Mouse (Mus musculus): ENCODE results near the gene Ing4.
"Not testable (repeated sequence)": the region's sequence is repeated elsewhere in the genome, so short reads cannot be mapped to it uniquely, and the experiment has no call there.

The Ing4 gene

DNA sequence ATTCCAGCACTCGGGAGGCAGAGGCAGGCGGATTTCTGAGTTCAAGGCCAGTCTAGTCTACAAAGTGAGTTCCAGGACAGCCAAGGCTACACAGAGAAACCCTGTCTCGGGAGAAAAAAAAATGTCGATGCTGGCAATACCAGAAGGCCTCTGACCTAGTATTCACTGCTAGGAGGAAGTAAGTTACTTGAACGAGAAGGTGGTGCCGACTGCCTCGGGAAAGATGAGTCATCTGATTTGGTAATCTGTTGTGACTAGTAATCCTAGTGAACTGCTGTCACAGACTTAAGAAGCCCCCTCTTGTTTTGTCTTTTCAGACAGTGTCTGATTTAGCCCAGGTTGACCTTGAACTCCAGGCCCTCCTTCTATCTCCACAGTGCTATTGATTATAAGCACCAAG lies 1.5 kb downstream of the Ing4 start:
- DNase-seq (ENCODE audit: low read depth, low spot score): no peak

DNA sequence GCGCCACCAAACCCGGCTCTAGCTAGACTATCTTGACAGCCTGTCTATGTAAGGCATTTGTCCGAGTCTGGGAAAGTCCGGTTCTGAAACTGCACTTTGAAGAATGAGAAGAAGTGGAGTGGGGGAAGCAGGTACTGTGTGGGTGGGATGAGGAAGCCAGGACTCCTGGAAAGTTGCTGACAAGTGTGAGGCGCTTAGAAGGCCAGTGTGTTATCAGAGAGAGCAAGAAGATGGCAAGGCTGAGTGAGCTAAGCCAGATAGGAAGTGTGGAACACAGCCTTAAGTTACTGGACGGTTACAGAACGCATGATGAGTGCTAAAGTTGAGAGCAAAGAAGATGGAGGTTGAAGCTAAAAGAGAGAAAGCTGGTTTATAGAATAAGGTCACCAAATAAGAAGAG lies 2.5 kb downstream of the Ing4 start:
- no peak for DNase-seq (ENCODE audit: low read depth, low spot score)

DNA sequence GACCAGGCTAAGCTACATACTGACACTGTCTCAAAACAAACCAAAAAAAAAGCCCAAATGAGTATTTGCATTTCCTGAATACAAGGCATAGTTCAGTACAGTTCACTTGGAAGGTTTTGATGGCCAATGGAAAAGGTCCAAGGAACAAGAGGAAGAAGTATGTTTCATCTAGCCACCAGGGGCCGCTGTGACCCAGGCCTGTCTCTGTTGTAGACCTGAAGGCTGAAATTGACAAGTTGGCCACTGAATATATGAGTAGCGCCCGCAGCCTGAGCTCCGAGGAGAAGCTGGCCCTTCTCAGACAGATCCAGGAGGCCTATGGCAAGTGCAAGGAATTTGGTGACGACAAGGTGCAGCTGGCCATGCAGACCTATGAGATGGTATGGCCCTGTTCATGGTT lies 7.1 kb downstream of the Ing4 start:
- DNase-seq (ENCODE audit: low read depth, low spot score): peak; percentile 51

DNA sequence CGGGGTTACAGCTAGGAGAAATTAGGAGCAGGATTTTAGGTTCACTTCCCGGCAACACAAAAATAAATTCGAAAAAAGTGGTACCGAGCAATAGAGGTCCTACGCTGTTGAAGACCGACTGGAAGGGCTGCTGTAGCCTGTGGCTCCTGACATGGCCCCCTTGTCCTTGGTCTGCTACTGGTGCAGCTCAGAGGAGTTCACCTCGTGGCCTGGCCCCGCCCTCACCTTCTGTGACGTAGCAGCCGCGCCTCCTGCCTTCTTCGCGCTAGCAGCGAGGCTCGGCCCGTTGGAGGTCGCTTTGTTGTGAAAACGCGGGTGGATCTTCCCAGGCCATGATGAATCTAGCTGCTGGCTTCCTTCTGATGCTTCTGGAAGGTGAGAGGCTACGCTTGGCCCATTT lies 10.1 kb downstream of the Ing4 start, which contains the start of gene Acrbp:
Acrbp (plus strand) TSS at position 12 of the 400 bp plus-strand sequence.
- no peak for DNase-seq (ENCODE audit: low read depth, low spot score)

DNA sequence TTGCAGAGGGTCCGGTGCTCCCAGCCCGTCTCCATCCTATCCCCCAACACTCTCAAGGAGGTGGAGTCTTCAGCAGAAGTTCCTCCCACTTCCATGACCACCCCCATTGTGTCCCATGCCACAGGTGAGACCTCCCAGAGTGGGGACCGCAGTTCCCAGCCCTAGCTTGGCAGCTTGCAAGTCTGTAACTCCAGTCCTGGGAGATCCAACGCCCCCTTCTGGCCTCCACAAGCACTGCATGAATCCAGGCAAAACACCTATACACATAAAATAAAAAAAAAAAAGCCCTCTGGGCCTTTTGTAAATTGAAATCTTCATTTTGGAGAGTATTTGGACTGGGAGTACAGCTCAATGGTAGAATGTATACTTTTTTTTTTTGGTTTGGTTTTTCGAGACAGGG lies 11.7 kb downstream of the Ing4 start:
- no peak for DNase-seq (ENCODE audit: low read depth, low spot score)

DNA sequence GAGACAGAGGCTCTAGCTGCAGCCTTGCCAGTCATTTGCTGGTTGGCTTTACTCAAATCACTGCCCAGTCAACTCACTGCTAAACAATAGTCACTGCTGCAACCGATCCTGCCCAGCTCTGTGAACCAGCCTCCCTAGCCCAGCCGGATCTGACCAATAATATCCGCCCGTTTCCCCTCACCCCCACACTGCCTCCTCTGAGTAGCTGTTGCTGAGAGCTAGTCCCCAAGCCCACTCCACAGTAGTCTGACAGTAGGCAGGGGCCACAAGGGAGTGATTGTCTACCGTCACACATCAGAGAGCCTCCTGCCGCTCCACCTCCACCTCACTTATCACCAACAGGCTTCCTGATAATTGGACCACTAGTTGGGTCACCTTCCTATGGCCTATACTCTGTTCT lies 21.9 kb downstream of the Ing4 start:
- DNase-seq (ENCODE audit: low read depth, low spot score): no peak

DNA sequence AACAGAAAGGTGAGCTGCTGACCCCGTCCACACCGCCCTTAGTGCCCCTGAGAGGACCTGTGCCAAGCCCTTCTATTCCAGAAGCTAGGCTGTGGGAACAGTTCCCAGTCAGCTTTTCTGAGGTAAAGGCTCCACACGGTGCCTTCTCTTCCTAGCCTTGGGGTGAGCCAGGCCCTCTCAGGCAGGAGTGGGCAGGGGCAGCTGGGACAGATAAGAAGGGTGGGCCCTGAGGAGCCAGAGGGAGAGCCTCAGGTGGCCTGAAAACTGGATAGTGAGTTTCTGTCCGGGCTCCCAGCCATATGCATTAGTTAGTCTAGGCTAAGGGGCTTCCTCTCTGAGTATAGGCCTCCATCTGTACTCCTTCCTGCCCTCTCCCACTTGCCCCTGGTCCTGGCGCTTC lies 23.0 kb downstream of the Ing4 start:
- no peak for DNase-seq (ENCODE audit: low read depth, low spot score)

DNA sequence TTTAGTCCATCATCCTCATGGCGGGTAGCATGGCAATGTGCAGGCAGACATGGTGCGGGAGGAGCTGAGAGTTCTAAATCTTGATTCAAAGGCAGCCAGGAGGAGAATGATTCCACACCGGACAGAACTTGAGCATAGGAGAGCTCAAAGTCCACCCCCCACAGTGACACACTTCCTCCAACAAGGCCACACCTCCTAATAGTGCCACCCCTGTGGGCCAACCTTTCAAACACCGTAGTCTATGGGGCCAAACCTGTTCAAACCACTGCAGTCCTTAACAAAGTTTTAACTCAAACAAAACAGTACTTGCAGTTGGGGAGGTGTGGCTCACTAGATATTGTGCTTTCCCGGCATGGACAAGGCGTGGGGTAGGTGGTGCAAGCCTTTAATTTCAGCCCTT lies 24.3 kb downstream of the Ing4 start:
- no peak for DNase-seq (ENCODE audit: low read depth, low spot score)

DNA sequence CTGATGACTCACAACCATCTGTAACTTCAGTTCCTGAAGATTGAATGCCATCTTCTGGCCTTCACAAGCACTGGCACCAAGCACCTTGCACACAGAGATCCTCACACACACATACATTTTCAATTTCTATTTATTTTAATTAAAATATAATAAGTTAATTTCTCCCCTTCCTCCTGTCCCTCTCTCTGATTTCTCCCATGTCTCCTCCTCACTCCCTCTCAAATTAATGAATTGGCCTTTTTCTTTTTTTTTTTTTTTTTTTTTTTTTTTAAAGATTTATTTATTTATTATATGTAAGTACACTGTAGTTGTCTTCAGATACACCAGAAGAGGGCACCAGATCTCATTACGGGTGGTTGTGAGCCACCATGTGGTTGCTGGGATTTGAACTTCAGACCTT lies 25.7 kb downstream of the Ing4 start:
- not testable (repeated sequence) for DNase-seq (ENCODE audit: low read depth, low spot score)

DNA sequence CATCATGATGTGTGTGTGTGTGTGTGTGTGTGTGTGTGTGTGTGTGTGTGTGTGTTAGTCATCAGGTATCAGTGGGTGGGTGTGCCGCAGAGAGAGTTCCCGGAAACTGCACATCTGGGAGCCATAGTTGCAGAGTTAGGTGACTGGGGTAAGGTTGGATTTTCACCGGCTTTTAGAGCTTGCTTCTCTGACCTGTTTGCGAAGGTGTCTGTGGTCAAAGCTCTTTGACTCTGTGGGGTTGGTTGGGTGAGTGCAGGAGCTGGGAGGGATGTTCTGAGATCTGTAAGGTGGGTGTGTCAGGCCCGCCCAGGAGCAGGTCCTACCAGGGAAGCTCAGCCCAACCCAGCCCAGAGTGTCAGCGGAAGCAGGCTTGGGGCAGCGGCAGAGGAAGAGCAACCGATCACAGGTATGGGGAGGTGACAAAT lies 28.0 kb downstream of the Ing4 start, which contains the start of gene Lpar5:
Lpar5 (plus strand) TSS at position 350 of the 425 bp plus-strand sequence.
- no peak for DNase-seq (ENCODE audit: low read depth, low spot score)

DNA sequence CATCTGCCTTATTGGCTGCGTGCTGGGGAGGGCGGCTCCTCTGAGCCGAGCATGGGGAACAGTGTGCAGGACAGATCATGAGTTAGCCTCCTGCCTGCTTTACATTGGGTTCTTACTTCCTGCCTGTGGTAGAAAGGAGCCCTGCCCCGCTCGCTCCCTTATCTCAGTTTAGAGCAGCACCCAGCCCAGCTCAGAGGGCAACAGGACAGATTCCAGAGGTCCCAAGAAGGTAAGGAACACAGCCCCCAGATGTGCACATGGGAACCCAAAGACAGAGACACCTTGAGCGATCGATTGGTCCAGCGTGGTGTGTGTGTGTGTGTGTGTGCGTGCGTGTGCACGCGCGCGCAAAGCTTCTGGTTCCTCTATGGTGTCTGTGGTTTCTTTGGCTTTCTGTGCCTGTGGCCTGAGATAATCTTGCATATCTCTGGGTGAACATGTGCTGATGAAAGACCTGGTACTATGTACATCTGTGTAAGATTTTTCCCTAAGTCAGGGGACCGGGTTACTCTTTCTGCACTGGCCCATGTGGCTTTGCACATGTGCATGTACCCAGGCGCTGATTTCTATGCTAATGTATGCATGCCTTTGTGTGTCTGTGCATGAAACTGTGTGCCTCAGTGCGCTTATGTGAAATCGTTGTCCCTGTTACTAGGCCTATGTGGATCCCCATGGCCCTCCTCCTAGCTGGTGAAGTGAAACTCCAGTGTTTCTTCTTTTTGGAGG lies 31.8 kb downstream of the Ing4 start:
- DNase-seq (ENCODE audit: low read depth, low spot score): no peak

DNA sequence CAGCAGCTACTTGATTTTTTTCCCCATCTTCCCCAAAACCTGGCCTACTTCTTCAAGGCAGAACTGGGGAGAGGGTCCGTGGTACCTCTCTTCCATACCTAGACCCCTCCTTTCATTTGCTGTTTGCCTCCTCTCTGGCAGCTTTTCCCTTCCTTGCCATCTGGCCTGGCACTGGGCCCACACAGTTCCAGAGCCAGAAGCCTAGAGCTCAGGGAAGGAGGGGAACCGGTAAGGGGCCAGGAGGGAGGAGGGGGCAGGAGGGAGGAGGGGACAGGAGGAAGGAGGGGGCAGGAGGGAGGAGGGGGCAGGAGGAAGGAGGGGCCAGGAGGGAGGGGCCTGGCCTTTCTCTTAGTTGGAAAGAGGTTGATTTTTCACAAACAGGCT lies 32.3 kb downstream of the Ing4 start:
- DNase-seq (ENCODE audit: low read depth, low spot score): no peak

DNA sequence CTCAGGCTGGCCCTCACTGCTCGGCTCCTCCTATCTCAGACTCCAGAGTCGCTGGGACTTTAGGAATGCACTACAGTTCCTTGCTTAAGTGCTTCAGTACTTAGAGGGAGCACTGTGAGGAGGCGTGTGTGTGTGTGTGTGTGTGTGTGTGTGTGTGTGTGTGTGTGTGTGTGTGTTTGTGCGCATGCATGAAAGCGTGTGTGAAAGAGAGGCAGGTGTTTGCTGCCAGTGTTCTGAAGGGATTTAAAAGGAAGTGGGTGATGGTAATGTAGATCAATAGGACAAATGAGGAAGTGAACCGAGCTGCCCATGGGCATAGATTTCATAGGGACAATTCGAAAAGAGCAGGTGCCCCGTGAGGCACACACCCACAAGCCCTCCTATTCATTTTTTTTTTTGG lies 34.3 kb downstream of the Ing4 start:
- DNase-seq (ENCODE audit: low read depth, low spot score): no peak

DNA sequence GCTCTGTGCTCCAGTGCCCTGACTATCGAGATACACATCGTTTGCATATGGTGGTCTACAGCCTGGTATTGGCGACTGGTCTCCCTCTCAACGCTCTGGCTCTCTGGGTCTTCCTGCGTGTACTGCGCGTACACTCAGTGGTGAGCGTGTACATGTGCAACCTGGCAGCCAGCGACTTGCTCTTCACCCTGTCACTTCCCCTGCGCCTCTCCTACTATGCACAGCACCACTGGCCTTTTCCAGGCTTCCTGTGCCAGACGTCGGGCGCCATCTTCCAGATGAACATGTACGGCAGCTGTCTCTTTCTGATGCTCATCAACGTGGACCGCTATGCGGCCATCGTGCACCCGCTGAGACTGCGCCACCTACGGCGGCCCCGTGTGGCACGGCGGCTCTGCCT lies 41.8 kb downstream of the Ing4 start:
- no peak for DNase-seq (ENCODE audit: low read depth, low spot score)

DNA sequence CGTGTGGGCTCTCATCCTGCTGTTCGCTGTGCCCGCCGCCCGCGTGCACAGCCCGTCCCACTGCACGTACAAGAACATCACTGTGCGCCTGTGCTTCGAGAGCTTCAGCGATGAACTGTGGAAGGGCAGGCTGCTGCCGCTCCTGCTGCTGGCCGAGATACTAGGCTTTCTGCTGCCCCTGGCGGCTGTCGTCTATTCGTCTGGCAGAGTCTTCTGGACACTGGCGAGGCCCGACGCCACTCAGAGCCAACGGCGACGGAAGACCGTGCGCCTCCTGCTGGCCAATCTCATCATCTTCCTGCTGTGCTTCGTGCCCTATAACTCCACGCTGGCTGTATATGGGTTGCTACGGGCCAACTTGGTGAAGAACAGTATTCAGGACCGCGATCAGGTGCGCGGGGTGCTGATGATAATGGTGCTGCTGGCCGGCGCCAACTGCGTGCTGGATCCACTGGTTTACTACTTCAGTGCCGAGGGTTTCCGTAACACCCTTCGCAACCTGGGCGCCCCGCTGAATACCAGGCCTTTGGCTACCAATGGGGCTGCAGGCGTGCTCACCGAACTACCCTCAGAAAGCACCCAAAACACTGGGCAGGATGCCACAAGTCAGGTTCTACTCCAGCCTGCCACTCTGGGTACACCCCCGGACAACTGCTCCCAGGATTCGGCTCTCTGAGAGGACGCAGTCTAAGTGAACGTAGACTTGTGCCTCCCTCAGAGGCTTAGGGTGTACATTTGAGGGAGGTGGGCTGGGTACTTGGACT lies 42.4 kb downstream of the Ing4 start:
- peak; percentile 66 for DNase-seq (ENCODE audit: low read depth, low spot score)

DNA sequence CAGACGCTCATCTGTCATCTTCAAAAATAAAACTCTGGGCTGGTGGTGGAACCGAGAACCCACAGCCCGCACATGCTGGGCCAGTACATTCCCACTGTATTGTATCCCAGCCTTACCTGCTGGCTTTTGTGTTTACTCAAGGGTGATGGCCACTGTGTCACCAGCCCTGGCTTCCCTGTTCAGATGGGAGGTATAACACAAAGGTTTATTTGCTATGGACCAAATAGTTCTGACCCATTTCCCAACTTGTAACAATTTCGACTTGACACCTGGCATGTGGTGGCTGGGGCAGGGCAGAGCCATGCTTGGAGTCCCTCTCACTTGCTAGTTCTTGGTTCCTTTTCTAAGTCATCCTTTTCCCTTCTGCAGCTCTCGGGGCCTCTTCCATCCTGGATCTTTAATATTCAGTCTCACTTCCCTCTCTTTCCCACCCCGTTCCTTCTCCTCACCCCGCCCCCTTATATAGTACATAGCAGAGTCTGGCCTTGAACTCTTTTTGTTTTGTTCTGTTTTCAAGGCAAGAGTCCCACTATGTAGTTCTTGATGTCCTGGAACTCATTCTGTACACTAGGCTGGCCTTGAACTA lies 43.3 kb downstream of the Ing4 start:
- no peak for DNase-seq (ENCODE audit: low read depth, low spot score)

DNA sequence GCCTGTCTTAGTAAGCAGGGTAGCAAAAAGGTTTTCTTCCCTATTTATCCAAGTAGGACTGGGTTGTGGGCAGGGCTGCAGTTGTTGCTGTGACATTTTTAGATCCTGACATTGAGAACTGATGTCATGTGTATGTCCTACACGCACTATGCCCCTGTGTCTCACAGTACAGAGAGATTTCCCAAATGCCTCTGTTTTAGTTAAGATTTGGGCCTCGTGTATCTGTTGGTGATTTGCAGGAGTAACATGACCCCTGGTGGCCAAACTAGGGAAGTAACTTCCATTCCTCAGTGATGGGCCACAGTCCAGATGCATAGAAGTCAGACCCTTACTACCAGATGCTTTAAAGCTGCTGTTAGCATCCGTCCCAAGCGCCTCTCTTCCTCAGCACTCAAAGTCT lies 44.9 kb downstream of the Ing4 start:
- DNase-seq (ENCODE audit: low read depth, low spot score): no peak

DNA sequence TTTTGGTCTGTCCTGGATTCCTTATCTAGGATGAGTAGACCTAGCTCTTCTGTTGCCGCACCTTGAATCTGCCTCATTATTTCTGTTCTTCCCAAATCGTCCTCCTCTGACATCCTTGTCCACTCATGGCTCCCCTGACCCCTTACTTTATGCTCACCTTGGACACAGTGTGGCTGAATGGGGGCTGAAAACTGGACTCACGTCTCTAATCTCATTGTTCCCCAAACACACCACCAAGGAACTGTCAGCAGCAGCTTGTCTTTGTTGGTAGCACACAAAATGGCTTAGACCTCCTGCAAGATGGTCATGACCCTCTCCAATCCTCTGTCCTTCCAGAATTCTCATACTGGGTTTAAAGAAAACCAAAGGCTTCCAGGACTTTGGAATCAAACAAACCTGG lies 48.4 kb downstream of the Ing4 start:
- no peak for DNase-seq (ENCODE audit: low read depth, low spot score)

DNA sequence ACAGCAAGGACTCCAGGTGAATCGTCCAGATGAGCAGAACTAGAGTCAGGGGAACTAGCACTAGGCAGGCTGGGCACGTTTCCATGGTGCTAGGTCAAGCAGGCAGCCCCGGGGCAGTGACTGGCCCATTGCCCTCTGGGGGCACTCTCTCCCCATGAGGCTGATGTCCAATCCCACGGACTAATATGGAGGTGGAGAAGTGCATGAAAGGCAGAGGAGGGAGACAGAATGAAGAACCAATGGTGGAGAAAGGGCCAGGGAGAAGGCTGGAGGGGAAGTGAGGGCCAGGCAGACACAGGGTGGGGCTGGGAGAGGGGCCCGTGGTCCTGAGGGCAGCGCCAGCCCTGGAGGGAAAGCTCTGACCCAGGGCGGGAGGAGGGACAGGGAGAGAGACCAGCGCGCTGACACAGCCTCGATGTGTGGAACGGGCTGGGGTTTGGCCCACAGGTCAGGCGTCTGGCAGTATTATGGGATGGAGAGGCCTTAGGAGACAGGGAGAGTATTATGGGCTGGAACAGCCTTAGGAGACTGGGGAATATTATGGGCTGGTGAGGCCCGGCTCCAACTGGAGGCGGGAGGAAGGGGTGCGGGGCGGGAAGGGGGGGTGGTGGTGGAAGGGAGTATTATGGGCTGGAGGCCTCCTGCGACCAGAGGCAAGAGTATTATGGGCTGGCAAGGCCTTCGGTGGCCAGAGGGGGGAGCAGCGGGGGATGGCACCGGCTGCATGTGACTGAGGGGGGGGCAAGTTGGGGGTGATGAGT lies 49.2 kb downstream of the Ing4 start:
- DNase-seq (ENCODE audit: low read depth, low spot score): no peak

DNA sequence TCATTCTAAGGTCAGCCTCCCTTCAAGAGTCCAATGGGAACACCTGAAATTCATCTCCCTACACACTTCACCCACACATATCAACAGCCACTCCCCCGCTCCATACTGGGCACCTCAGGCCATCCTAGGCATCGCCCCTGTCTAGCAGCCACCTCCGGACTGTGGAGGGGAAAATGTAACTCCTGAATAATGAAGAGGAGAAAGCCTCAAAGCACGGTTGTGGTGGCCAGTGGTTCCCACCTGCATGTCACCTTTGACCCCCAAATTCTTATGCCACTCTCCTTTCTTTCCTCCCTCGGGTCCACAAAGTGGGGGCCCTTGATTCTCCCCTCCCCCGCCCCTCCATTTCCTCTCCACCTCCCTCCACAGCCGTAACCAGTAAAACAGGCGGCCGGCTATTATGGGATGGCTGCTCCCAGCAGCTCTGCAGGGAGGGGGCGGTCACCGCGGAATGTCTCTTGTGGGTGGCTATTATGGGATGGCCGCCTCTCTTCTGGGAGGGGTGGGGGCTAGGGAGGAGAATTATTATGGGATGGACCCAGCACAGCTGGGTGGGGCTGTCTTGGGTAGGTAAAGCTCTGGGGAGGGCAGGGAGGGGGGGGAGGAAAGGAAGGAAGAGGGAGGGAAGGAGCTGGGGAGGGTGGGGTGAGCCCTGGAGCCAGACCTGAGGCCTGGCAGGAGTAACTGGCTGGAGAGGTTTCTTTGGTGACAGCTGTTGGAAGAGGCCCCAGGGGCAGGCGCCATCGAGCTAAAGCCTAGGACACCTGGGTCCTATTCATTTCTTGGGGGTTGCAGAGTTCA lies 50.2 kb downstream of the Ing4 start:
- DNase-seq (ENCODE audit: low read depth, low spot score): no peak
